Mouse (Mus musculus) limb, embryonic 15.5 days (tissue): ENCODE results near the gene Kl. TPM values are rescaled to one million over a fixed set of nuclear protein-coding genes. Genes with fewer than 3 reads are reported as not detected.
A peak's percentile ranks its signal among the peaks of the same experiment; 100 is the strongest.

Source experiments
- ATAC-seq: fragments of 200-750 bp; cut with Nextera tagmentation; 2 replicates; pipeline ENCODE4 v1.8.0; 2017; ENCODE audit warnings: low read depth, moderate TSS enrichment; ENCODE audit not compliant: insufficient number of reproducible peaks, low FRiP score, low TSS enrichment
- H3K27ac ChIP-seq: fragments of 300-500 bp; sonication (generic); 2 replicates; pipeline ENCODE4 v1.5.1; 2015; ENCODE audit warnings: moderate library complexity, mild to moderate bottlenecking, inconsistent platforms
- H3K27me3 ChIP-seq: fragments of 300-500 bp; sonication (generic); 2 replicates; pipeline ENCODE4 v1.6.1; 2015; ENCODE audit warnings: inconsistent platforms
- H3K36me3 ChIP-seq: fragments of 300-500 bp; sonication (generic); 2 replicates; pipeline ENCODE4 v1.6.1; 2015; ENCODE audit warnings: inconsistent platforms
- H3K4me1 ChIP-seq: fragments of 300-500 bp; sonication (generic); 2 replicates; pipeline ENCODE4 v1.6.1; 2015; ENCODE audit warnings: inconsistent platforms
- H3K4me2 ChIP-seq: fragments of 300-500 bp; sonication (generic); 2 replicates; pipeline ENCODE4 v1.6.1; 2015; ENCODE audit warnings: mild to moderate bottlenecking, inconsistent platforms
- H3K4me3 ChIP-seq: fragments of 300-500 bp; sonication (generic); 2 replicates; pipeline ENCODE4 v1.5.1; 2015; ENCODE audit warnings: mild to moderate bottlenecking, inconsistent platforms
- H3K9ac ChIP-seq: fragments of 300-500 bp; sonication (generic); 2 replicates; pipeline ENCODE4 v1.6.1; 2015; ENCODE audit warnings: inconsistent platforms
- H3K9me3 ChIP-seq: fragments of 300-500 bp; sonication (generic); 2 replicates; pipeline ENCODE4 v1.6.1; 2016; ENCODE audit warnings: inconsistent platforms
- WGBS: fragments of 180-500 bp; shearing (Covaris S2); methylation state at CpG from one replicate; pipeline ENCODE4 v1.1.7; 2015; 5-methylcytosine and 5-hydroxymethylcytosine counted together
- polyA plus RNA-seq: library from polyadenylated mRNA; unstranded; fragments of >200 nt; fragmentation: Nextera tagmentation; extraction: Ambion mirVana; gene quantifications from 2 replicates; pipeline ENCODE4 v1.2.1, GENCODE M21; 2015

Gene Kl
- polyA plus RNA-seq = 0.29 and 0.42 TPM in 2 replicates

DNA sequence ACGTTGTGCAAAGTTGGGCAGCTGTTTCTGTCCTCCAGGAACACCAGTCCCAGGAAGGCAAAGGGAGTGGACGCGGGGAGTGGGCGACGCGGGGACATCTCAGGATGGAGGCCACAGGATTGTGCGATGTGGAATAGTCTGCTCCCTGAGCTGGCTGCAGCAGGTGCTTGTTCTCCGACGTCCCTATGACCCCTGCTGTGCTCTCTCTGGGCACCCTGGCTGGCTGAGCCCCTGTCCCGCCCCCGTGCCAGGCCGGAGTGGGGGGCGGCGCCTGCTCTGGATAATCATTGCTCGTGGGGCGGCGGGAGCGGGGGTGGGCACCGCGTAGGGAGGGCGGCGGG lies at the start of gene Kl:
TSS of gene Kl (plus strand) at position 280 of the 341 bp plus-strand sequence.
- 2% methylated on average over 20 of the region's 22 CpGs for WGBS
- H3K9me3 ChIP-seq = no peaks in the 10 kb centered on the region
- H3K36me3 ChIP-seq = no peaks in the 10 kb centered on the region
- peak within 1 kb of the TSS; percentile 88 for H3K4me2 ChIP-seq
- H3K4me3 ChIP-seq = peak within 1 kb of the TSS; percentile 47
- H3K4me1 ChIP-seq = peaks cover 17% of the 10 kb centered on the region
- H3K27me3 ChIP-seq = peaks cover 32% of the 10 kb centered on the region
- ATAC-seq = no peak
- H3K27ac ChIP-seq = no peak within 1 kb of the TSS
- peak within 1 kb of the TSS; percentile 51; the same call in 1 of the 2 replicates for H3K9ac ChIP-seq

GRCm38 (mm10) chr5:150906053-150907040 lies 46.1 kb upstream of the Kl start:
- no peak for ATAC-seq
- Histone ChIP-seq H3K27ac (no peak overlapping the region), H3K4me3 (no peak overlapping the region), H3K4me1 (no peaks in the 10 kb centered on the region), H3K9me3 (no peaks in the 10 kb centered on the region), H3K27me3 (no peaks in the 10 kb centered on the region), H3K36me3 (no peaks in the 10 kb centered on the region), H3K4me2 (no peak overlapping the region), H3K9ac (no peak overlapping the region)
- WGBS = 46% methylated on average over 9 of the region's 9 CpGs

GRCm38 (mm10) chr5:150912156-150912555 lies 40.3 kb upstream of the Kl start:
- Histone ChIP-seq H3K4me3 (no peak overlapping the region), H3K9ac (no peak overlapping the region), H3K4me2 (no peak overlapping the region), H3K36me3 (no peaks in the 10 kb centered on the region), H3K27me3 (no peaks in the 10 kb centered on the region), H3K4me1 (no peaks in the 10 kb centered on the region), H3K9me3 (no peaks in the 10 kb centered on the region), H3K27ac (no peak overlapping the region)
- 11% methylated on average over 2 of the region's 2 CpGs for WGBS
- ATAC-seq = no peak

DNA sequence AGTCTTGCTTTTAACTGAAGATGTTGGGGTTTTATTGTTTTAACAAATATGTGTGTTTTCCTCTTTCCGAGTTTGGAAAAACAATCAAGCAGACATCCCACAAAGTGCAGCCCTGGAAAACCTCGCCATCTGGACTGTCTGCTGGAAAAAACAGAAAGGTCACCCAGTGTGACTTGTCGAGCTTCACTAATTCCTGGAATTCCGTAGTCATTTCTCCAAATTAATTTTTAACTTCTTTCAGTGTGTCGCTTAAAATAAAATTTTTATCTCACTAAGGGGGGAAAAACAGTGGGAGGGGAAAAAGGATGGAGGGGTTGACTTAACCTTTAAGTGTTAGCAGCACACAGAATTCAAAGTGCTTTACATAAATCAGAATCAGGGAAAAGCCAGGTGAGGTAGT lies 39.8 kb upstream of the Kl start:
- no peak overlapping the region for H3K9ac ChIP-seq
- no peaks in the 10 kb centered on the region for H3K36me3 ChIP-seq
- no peaks in the 10 kb centered on the region for H3K27me3 ChIP-seq
- no peaks in the 10 kb centered on the region for H3K4me1 ChIP-seq
- H3K4me3 ChIP-seq = no peak overlapping the region
- no peak overlapping the region for H3K27ac ChIP-seq
- no peak for ATAC-seq
- H3K4me2 ChIP-seq = no peak overlapping the region
- 31% methylated on average over 5 of the region's 5 CpGs for WGBS
- H3K9me3 ChIP-seq = no peaks in the 10 kb centered on the region

GRCm38 (mm10) chr5:150915080-150916055 lies 37.0 kb upstream of the Kl start:
- Histone ChIP-seq H3K9ac (no peak overlapping the region), H3K4me2 (no peak overlapping the region), H3K4me1 (no peaks in the 10 kb centered on the region), H3K9me3 (no peaks in the 10 kb centered on the region), H3K36me3 (no peaks in the 10 kb centered on the region), H3K27ac (no peak overlapping the region), H3K27me3 (no peaks in the 10 kb centered on the region), H3K4me3 (no peak overlapping the region)
- ATAC-seq = no peak
- WGBS = 77% methylated on average over 4 of the region's 4 CpGs

DNA sequence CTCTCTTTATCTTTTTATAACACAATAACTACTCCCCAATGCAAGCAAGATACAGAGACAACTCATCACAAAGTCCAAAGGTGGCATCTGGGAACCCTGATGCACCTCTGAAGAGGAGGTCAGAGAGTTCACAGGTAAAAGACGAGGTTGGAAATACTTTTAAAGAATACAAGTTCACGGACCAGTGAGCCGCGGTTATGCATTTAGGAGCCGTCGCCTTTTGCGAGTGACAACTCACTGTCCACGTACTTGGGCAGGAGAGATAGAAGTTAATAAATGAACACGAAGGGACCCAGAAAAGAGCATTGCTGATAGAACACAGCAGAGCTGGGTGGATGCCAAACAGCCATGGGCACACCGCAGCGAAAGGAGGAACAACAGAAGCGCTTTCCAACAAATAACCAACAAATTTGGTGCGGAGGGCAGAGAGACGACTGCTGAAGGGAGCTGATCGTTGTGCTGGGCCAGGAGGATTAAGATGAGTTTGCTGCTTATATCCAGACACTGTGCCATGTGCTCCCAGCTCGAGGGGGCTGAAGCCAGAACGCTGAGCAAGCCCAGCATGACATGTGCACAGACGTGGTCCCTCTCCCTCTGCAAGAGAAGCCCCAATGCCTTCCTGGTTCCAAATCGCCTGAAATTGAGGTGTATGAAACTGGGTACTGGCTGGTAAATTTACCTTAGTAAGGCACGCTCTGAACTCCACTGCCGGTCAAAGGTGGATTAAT lies 35.1 kb upstream of the Kl start:
- Histone ChIP-seq H3K9ac (no peak overlapping the region), H3K4me2 (no peak overlapping the region), H3K4me3 (no peak overlapping the region), H3K36me3 (no peaks in the 10 kb centered on the region), H3K27me3 (no peaks in the 10 kb centered on the region), H3K9me3 (no peaks in the 10 kb centered on the region), H3K27ac (no peak overlapping the region), H3K4me1 (no peaks in the 10 kb centered on the region)
- ATAC-seq = no peak
- 73% methylated on average over 21 of the region's 21 CpGs for WGBS

GRCm38 (mm10) chr5:150918599-150918998 lies 33.8 kb upstream of the Kl start:
- Histone ChIP-seq H3K4me2 (no peak overlapping the region), H3K4me3 (no peak overlapping the region), H3K4me1 (no peaks in the 10 kb centered on the region), H3K9me3 (no peaks in the 10 kb centered on the region), H3K9ac (no peak overlapping the region), H3K27ac (no peak overlapping the region), H3K27me3 (no peaks in the 10 kb centered on the region), H3K36me3 (no peaks in the 10 kb centered on the region)
- WGBS = 88% methylated on average over 13 of the region's 13 CpGs
- ATAC-seq = no peak

DNA sequence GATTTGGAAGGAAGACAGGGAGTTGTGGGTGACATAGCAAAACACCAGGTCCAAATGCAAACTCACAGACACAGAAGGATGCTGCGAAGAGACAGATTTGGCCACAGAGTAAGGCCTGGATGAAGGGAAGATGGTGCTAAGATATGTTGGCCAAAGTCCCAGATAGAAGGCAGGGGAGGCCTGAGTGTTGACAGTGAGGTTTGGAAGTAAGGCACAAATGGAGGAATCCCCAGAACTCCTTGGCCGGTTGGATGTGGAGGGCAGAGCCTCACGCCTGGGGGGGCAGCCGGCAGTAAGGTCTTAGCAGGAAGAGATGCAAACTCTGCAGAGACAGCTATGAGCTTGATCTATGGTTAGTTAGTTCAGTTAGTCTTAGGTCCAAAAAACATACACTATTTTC lies 33.1 kb upstream of the Kl start:
- H3K4me3 ChIP-seq = no peak overlapping the region
- H3K9me3 ChIP-seq = no peaks in the 10 kb centered on the region
- 75% methylated on average over 4 of the region's 4 CpGs for WGBS
- H3K36me3 ChIP-seq = no peaks in the 10 kb centered on the region
- no peak overlapping the region for H3K9ac ChIP-seq
- H3K4me1 ChIP-seq = no peaks in the 10 kb centered on the region
- no peak for ATAC-seq
- H3K4me2 ChIP-seq = no peak overlapping the region
- no peaks in the 10 kb centered on the region for H3K27me3 ChIP-seq
- no peak overlapping the region for H3K27ac ChIP-seq

DNA sequence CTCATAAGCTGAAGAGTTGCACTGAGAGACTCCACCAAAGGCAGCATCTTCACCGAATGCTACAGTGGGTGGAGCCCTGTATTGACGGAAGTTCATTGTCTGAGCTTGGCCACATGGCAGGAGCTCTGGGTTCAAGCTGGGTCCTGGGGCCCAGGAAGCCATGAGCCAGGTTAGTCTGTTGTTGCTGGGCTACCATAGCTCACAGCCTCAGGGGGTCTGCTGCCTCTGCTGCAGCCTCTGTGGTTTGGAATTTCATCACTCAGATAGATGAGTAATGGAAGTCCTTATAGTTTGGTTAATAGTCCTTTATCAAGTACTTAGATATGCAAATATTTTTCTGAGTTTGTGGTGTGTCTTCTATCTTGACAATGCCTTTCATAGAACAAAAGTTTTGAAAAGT lies 32.4 kb upstream of the Kl start:
- H3K4me2 ChIP-seq = no peak overlapping the region
- H3K36me3 ChIP-seq = no peaks in the 10 kb centered on the region
- 60% methylated on average over 2 of the region's 2 CpGs for whole genome bisulfite sequencing
- no peaks in the 10 kb centered on the region for H3K27me3 ChIP-seq
- H3K9me3 ChIP-seq = no peaks in the 10 kb centered on the region
- H3K27ac ChIP-seq = no peak overlapping the region
- H3K4me3 ChIP-seq = no peak overlapping the region
- no peak for ATAC-seq
- no peaks in the 10 kb centered on the region for H3K4me1 ChIP-seq
- no peak overlapping the region for H3K9ac ChIP-seq

GRCm38 (mm10) chr5:150929406-150929805 lies 23.0 kb upstream of the Kl start:
- WGBS = 86% methylated on average over 2 of the region's 2 CpGs
- H3K4me3 ChIP-seq = no peak overlapping the region

DNA sequence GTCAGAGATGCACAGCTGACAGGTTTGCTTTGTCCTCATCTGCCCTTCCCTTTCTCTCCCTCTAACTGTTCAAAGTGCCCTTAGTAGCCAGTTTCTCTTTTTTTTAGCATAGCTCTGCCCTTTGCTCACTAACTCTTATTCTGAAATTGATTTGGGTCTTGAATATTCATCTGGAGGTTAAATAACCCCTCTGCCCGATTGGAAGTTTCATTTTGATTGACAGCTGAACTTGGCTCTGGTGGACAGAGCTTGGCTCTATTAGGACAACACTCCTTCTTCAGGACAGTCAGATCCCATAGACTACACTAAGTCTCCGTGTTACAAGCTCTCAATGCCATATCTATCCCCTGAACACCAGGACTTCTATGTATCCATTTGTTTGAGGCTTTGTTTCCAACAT lies 19.8 kb upstream of the Kl start:
- ATAC-seq = no peak
- 71% methylated on average over 2 of the region's 2 CpGs for WGBS

More at GRCm38 (mm10) chr5:150929406-150929805, 23.0 kb upstream of the Kl start:
- Histone ChIP-seq H3K36me3 (no peaks in the 10 kb centered on the region), H3K4me2 (no peak overlapping the region), H3K9ac (no peak overlapping the region), H3K9me3 (no peaks in the 10 kb centered on the region), H3K4me1 (no peaks in the 10 kb centered on the region), H3K27ac (no peak overlapping the region), H3K27me3 (peaks cover 6% of the 10 kb centered on the region; the same call in 1 of the 2 replicates)
- ATAC-seq = no peak

More for the DNA sequence above, 19.8 kb upstream of the Kl start:
- H3K4me2 ChIP-seq = no peak overlapping the region
- no peak overlapping the region for H3K9ac ChIP-seq
- H3K9me3 ChIP-seq = no peaks in the 10 kb centered on the region
- peaks cover 6% of the 10 kb centered on the region for H3K4me1 ChIP-seq
- peaks cover 6% of the 10 kb centered on the region; the same call in 1 of the 2 replicates for H3K27me3 ChIP-seq
- no peak overlapping the region for H3K27ac ChIP-seq
- no peaks in the 10 kb centered on the region for H3K36me3 ChIP-seq
- no peak overlapping the region for H3K4me3 ChIP-seq
